Mouse (Mus musculus) C2C12 (cell line): ENCODE data around the gene Olfr1082.
"Not testable (repeated sequence)": the region's sequence is repeated elsewhere in the genome, so short reads cannot be mapped to it uniquely, and the experiment has no call there.

Experiments used
- CTCF ChIP-seq: IDR thresholded peaks from one replicate; pipeline ENCODE4 v1.5.1; 2011; ENCODE audit not compliant: control insufficient read depth, insufficient read depth, insufficient read length
- MAX ChIP-seq: IDR thresholded peaks from one replicate; pipeline ENCODE4 v1.6.1; 2011; ENCODE audit warnings: mild to moderate bottlenecking, control low read depth
- MYOD1 ChIP-seq: IDR thresholded peaks from one replicate; pipeline ENCODE4 v1.6.1; 2011; ENCODE audit warnings: low read depth; ENCODE audit not compliant: control insufficient read depth, insufficient read length

DNA sequence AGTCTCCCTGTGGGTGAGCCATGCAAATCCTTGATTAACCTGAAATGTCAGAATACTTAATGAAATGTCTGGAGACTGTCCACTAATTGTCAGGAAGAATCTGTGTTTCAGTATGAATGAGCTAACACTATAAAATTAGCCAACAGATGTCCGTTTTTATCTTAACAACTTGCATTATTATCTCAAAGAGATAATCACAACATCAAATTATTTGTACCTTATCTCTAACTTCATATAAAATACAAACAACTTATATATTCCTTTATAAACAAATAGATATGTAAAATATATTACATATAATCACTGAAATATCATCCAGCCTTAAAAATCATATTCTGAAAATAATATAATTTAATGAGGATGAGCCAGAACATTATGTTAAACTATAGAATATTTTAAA, at the start of gene Olfr1082:
- TF ChIP-seq CTCF, MAX, MYOD1: not testable (repeated sequence)
